Mouse (Mus musculus): Measurements from ENCODE around the gene Serpinb9b. TPM values are rescaled to one million over a fixed set of nuclear protein-coding genes. Genes with fewer than 3 reads are reported as not detected.

Gene Serpinb9b
- total RNA-seq, 4 experiments from 2014 or later: not detected

Other genes starting within 250 kb of the Serpinb9b start
- under 1 TPM in 3 of 4 experiments, not detected in 1; 0.20 to 0.41 (median 0.25) TPM for gene Mylk4, start 243.5 kb upstream of the Serpinb9b start, total RNA-seq (2022)
- 10 to 100 TPM; 53.8 to 68.3 (median 56.4) TPM for gene Wrnip1, start 225.4 kb upstream of the Serpinb9b start, total RNA-seq (2022)
- 1 to 10 TPM in 2 of 4 experiments, not detected in 2; 1.3 to 1.6 TPM for gene D930007J09Rik, start 224.6 kb upstream of the Serpinb9b start, total RNA-seq (2022)
- gene Serpinb1a, start 176.2 kb upstream of the Serpinb9b start, total RNA-seq (2022): 10 to 100 TPM in 1 of 4 experiments, 1 to 10 TPM in 3; 3.8 to 10.8 (median 6.7) TPM
- under 1 TPM in 1 of 4 experiments, not detected in 3; 0.48 TPM for gene Serpinb1c, start 129.2 kb upstream of the Serpinb9b start, total RNA-seq (2022)
- gene Serpinb6b, start 62.2 kb upstream of the Serpinb9b start, total RNA-seq (2022): 1 to 10 TPM in 3 of 4 experiments, under 1 TPM in 1; 0.72 to 1.6 (median 1.2) TPM
- gene Serpinb9, start 24.2 kb upstream of the Serpinb9b start, total RNA-seq (2022): 1 to 10 TPM; 5.5 to 6.5 (median 5.9) TPM
- under 1 TPM; 0.39 to 0.89 (median 0.72) TPM for gene Serpinb1b, start 51.2 kb downstream of the Serpinb9b start, total RNA-seq (2022)
- gene Serpinb9c, start 132.3 kb downstream of the Serpinb9b start, total RNA-seq (2022): not detected
- not detected for gene Serpinb9d, start 165.5 kb downstream of the Serpinb9b start, total RNA-seq (2022)
- gene Serpinb9e, start 222.2 kb downstream of the Serpinb9b start, total RNA-seq (2022): not detected

Data from layer of hippocampus, adult 8-10 months (tissue).